Mouse (Mus musculus) midbrain, embryonic 12.5 days (tissue): ENCODE data around the gene Aamp. TPM values are rescaled to one million over a fixed set of nuclear protein-coding genes. Genes with fewer than 3 reads are reported as not detected.

Source experiments
- polyA plus RNA-seq: library from polyadenylated mRNA; unstranded; fragments of >200 nt; fragmentation: Nextera tagmentation; extraction: Ambion mirVana; gene quantifications from 2 replicates; pipeline ENCODE4 v1.2.1, GENCODE M21; 2016

Gene Aamp
- polyA plus RNA-seq, 1 experiment from 2014 or later = 181 TPM

Other genes starting within 250 kb of the Aamp start
- 17.1 and 21.0 TPM in 2 replicates for gene Tns1, start 160.3 kb downstream of the Aamp start, polyA plus RNA-seq
- 0.37 and 0.67 TPM in 2 replicates for gene Rufy4, start 159.2 kb downstream of the Aamp start, polyA plus RNA-seq
- gene Cxcr2, start 130.7 kb downstream of the Aamp start, polyA plus RNA-seq = 0.09 and 0.10 TPM in 2 replicates
- not detected in 2 replicates for gene Cxcr1, start 90.1 kb downstream of the Aamp start, polyA plus RNA-seq
- gene Arpc2, start 48.7 kb downstream of the Aamp start, polyA plus RNA-seq = 357 and 363 TPM in 2 replicates
- gene Gpbar1, start 6.2 kb downstream of the Aamp start, polyA plus RNA-seq = not detected in 2 replicates
- gene Pnkd, start 192 bp upstream of the Aamp start, polyA plus RNA-seq = 75.0 and 85.3 TPM in 2 replicates
- 6.7 and 9.8 TPM in 2 replicates for gene Tmbim1, start 20.9 kb upstream of the Aamp start, polyA plus RNA-seq
- gene Catip, start 77.4 kb upstream of the Aamp start, polyA plus RNA-seq = 0.58 and 0.66 TPM in 2 replicates
- gene Slc11a1, start 90.5 kb upstream of the Aamp start, polyA plus RNA-seq = 2.3 and 2.4 TPM in 2 replicates
- gene Ctdsp1, start 106.8 kb upstream of the Aamp start, polyA plus RNA-seq = 28.9 and 31.0 TPM in 2 replicates
- gene Vil1, start 124.6 kb upstream of the Aamp start, polyA plus RNA-seq = 0.28 and 0.55 TPM in 2 replicates
- 74.3 TPM in 2 replicates for gene Cnot9, start 221.3 kb upstream of the Aamp start, polyA plus RNA-seq